Mouse (Mus musculus) inflammation-experienced regulatory T-cells, adult 6 months (primary cell): Measurements from ENCODE around the gene Serpine1. TPM values are rescaled to one million over a fixed set of nuclear protein-coding genes. Genes with fewer than 3 reads are reported as not detected.

Experiments used
- ATAC-seq: one replicate; pipeline ENCODE4 v1.8.0; 2017
- polyA plus RNA-seq, 3 experiments: library from polyadenylated mRNA; unstranded; fragments of 100-300 nt; shearing (Covaris generic); gene quantifications; one replicate each; pipeline ENCODE4 v1.2.1; 2017

The Serpine1 gene
- polyA plus RNA-seq, 3 experiments from 2014 or later, result not detected

GRCm38 (mm10) chr5:137095135-137095534 lies 23.1 kb upstream of the Serpine1 start:
- ATAC-seq, result no peak

- ATAC-seq, result no peak
Observed at GRCm38 (mm10) chr5:137093720-137094119, 21.7 kb upstream of the Serpine1 start.

DNA sequence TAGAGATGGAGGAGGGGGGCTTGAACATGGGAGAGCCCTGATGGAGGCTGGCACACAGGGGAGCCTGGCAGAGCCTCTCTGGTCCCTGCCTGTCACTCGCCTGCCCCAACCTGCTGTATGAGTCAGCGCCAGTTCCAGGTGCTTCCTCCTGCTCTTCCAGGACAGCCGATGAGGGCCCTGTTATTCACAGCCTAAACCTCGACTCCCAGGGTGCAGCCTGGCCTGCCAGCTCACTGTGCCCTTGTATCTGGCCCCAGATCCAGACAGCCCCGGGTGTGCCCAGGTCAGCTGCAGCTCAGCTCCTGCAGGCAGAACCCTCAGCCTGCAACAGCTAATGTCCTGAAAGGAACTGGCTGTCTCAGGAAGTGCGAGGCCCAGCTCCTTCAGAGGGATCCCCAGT lies 19.5 kb upstream of the Serpine1 start:
- no peak for ATAC-seq

GRCm38 (mm10) chr5:137090870-137091269 lies 18.8 kb upstream of the Serpine1 start:
- no peak for ATAC-seq

- no peak for ATAC-seq
Observed at GRCm38 (mm10) chr5:137087410-137087809, 15.3 kb upstream of the Serpine1 start.

DNA sequence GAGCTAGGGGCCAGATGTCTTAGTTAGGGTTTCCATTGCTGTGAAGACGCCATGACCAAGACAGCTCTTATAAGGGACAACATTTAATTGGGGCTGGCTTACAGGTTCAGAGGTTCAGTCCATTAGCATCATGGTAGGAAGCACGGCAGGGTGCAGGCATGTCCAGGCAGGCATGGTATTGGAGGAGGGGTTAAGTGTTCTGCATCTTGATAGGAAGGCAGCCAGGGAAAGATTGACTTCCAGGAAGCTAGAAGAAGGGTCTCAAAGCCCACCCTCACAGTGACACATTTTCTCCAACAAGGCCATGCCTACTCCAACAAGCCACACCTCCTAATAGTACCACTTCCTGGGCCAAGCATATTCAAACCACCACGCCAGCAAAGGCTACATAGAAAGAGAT lies 13.7 kb upstream of the Serpine1 start:
- ATAC-seq, result no peak

- no peak for ATAC-seq
Observed at GRCm38 (mm10) chr5:137085021-137085420, 13.0 kb upstream of the Serpine1 start.

- no peak for ATAC-seq
Observed at GRCm38 (mm10) chr5:137083051-137083450, 11.0 kb upstream of the Serpine1 start.

DNA sequence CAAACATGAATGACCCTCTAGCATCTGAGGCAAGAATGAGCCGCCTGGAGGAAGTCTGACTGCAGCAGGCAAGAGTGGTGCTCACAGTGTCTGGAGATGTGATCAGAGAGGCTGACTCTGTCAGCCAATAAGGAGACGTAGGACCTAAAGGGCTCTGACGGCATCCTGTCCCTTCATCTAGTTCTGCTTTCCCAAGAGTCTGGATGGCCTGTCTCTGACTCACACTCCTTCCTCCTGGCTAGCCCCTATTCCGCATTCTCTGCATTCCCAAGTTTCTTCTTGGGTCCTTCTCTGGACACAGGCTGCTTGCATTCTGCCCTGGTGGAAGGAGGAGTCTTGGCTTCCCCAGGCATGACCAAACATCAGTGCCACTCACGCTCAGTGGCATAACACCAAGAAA lies 7.8 kb upstream of the Serpine1 start:
- no peak for ATAC-seq

DNA sequence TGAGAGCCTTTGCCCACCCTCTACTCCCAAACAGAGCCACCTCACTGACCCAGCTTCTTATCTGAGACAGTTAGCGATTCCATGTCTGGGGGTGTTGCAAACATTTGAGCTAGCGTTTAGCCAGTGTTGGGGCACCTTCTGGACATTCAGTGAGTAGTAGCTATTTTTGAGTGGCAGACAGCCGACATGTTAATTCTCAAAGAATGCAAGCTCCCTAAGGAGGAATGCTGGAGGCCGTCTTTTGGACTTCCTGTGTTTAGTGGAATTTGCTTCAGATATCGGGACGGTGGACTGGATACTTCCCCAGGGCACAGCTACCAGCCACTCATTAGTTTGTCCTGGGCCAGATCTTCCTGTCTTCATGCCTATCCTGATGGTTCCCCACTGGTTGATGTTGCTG lies 6.5 kb upstream of the Serpine1 start:
- ATAC-seq, result no peak

- no peak for ATAC-seq
Observed at GRCm38 (mm10) chr5:137078041-137078440, 6.0 kb upstream of the Serpine1 start.

- no peak for ATAC-seq
Observed at GRCm38 (mm10) chr5:137077187-137077586, 5.1 kb upstream of the Serpine1 start.

DNA sequence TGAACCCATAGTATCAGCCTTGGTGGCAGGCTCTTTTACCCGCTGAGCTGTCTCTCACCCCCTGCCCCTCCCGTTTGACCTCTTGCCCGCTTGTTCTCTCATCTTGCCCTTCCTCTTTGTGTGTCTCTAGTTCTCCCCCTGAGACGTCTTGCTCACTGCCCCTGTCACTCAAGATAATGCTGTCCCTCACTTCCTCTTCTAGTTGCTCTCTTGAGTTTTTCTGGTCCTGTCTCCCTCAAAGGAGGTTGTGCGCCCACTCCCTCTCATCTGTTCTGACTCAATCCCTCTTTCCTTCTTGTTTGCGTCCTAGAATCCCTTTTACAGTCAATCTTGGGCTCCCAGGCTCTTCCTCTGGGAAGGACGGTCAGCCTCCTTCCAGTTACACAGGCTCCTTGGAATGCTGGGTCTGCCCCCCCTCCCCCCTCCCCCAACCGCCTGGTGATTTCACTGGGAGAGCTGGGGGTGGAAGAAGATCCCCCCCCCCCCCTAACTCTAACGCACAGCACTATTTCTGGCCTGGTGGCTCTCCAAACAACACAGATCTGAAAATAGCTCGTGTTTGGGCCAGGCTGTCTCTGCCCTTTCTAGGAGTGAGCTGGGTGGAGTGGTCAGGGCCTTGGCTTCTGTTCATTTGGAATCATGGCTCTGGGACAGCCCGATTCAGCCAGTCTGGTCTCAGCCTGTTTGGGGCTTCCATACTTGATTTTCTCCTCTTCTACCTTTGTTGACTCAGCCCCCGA lies 4.3 kb upstream of the Serpine1 start:
- no peak for ATAC-seq

- no peak for ATAC-seq
Observed at GRCm38 (mm10) chr5:137075726-137076125, 3.7 kb upstream of the Serpine1 start.

DNA sequence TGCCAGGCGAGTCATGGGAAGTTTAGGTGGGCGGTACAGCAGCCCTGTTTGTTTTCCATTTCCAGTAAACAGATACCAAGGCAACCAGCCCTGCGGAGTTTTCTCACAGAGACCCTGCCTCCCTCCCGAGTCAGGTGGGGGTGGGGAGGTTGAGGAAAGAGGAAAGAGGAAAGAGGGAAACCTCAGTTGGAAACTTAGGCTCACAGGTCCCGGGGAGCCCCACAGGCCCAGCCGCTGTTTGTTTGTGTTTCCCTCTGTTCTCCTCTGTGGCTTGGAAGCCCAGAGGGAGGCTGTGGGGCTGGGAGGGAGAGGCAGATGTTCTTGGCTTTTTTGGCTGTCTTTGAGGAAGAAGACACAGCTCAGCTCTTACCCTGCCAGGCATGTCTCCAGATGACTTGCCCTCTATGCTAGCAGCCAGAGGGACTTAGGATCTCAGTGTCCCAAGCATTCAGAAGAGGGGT lies 2.2 kb upstream of the Serpine1 start:
- no peak for ATAC-seq

DNA sequence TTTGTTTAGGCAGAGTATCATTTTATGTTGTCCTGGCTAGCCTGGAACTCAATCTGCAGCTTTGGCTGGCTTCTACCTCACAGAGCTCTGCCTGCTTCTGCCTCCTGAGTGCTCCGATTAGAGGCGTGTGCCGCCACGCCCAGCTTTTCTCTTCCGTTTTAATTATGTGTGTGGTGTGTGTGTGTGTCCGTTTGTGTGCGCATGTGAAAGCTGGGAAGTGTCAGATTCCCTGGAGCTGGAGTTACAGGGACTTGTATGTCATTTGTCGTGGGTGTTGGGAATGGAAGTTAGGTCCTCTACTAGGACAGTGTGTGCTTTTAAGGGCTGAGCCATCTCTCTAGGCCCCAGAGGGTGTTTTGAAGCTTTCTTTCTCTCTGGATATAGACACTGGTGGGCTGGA lies 1.1 kb upstream of the Serpine1 start:
- no peak for ATAC-seq

GRCm38 (mm10) chr5:137070881-137071605 lies 1.0 kb downstream of the Serpine1 start:
- ATAC-seq, result no peak

DNA sequence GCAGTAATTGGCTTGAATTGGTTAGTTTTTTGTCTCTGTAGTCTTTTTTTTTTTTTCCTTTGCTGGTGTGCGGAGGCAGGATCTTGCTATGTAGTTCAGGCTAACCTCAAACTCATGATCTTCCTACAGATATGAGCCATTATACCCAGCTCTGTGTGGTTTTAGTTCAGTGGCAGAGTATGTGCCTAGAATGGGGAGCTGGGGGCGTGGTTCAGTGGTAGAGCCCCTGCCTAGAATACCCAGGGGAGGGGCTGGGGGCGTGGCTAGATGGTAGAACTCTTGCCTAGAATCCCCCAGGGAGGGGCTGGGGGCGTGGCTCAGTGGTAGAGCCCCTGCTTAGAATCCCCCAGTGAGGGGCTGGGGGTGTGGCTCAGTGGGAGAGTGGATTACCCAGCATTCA lies 3.4 kb downstream of the Serpine1 start:
- ATAC-seq, result no peak

- ATAC-seq, result no peak
Observed at GRCm38 (mm10) chr5:137065923-137066322, 6.1 kb downstream of the Serpine1 start.

- no peak for ATAC-seq
Observed at GRCm38 (mm10) chr5:137065454-137065853, 6.6 kb downstream of the Serpine1 start.

DNA sequence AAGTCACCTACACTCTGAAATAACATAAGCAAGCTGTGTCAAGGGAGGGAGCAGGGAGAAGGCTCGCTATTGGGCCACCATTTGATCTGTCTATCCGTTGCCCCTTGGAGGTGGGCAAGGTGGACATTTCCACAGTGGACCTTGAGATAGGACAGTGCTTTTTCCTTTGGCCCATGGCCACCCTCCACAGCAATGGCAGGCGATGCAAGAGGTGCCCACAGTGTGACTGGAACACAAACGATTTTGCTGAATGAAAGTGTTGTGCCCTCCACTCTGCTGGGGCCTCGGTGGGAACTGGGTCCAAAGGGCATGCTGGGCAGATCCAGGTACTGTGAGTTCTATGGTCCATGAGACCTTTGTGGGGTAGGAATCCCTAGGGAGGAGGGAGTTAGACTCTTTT lies 9.5 kb downstream of the Serpine1 start:
- no peak for ATAC-seq

DNA sequence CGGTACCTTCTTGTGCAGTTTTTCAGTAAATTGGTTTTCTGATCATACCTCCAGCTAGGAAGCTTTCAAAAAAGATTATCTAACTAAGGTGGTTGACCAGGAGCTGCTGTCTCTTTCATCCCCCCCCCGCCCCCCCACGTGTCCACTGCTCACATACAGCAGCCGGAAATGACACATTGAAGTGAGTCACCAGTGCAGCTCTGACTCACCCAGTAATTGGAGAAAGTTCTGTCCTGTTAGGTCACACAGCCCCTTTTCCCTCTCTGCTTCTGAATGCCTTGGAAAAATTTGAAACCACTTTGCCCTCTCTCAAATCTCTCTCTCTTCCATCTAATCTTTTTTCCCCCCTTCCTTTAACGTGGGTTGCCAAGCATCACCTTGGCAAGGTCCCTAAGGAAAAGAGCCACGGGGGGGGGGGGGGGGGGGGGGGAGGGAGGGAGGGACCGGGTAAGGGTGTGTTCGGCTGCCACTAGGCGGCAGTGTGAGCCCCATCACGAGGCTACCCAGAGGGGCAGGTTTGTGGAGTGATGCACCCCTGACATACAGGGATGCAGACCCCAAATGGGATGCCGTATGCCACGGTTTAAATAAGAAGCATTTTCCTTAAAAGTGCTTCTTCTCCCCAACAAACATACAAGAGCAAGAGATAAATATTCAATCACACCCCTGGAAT lies 10.1 kb downstream of the Serpine1 start:
- ATAC-seq, result no peak

DNA sequence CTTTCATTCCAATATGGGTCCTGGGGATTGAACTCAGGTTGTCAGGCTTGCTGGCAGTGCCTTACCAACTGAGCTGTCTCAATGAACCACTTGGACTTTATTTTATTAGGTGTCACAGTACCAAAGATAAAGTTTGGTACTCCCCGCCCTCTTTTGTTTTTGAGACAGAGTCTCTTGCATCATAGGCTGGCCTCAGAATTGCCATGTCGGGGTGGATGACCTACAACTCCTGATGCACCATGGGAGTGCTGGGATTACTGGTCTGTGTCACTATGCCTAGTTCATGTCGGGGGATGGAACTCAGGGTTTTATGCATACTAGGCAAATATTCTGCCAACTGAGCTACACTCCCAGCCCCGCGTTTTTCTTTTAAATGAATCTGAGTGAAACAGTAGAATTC lies 17.2 kb downstream of the Serpine1 start:
- ATAC-seq, result no peak

- ATAC-seq, result no peak
Observed at GRCm38 (mm10) chr5:137054299-137054698, 17.8 kb downstream of the Serpine1 start.
